Mouse (Mus musculus): ENCODE results near the gene Gm49601. TPM values are rescaled to one million over a fixed set of nuclear protein-coding genes. Genes with fewer than 3 reads are reported as not detected.

The Gm49601 gene
- polyA plus RNA-seq, 1 experiment from 2014 or later: 0.28 TPM

DNA sequence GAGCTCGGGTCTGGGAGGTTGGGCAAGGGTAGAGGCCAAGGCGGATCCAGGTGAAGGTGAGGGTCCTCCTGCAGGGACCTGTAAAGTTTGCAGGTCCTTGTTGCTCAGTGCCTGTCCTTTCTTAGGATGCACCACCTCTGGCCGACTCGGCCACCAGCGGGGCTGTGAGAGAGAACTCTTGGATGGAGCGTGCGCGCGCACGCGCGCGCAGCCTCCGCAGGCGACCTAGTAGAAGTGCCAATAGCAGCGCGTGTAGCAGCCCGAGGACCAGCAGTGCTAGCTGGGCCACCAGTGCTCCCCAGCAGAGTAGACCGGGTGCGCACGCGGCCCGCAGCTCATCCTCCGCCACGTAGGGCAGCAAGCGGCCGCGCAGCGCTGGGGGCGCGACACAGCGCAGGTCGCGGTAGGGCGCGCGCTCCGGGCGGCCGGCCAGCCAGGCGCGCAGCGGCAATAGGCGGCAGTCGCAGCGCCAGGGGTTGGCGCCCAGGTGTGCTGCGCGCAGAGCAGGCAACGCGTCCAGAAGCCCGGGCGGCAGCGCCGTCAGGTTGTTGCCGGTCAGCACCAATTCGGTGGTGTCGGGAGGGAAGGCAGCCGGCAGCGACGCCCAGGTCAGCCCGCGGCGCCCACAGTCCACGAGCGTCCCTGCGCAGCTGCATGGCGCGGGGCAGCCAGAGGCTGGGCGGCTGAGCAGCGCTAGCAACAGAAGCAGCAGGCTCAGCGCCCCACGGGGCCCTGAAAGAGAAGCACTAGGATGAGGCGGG lies 5.4 kb downstream of the Gm49601 start:
- Histone ChIP-seq H3K9me3 (replicated peaks; ENCODE audit: control insufficient read depth, low read length) (no peaks in the 10 kb centered on the region), H3K4me1 (ENCODE audit: control insufficient read depth, low read depth, low read length) (peaks cover 9% of the 10 kb centered on the region), H3K27me3 (ENCODE audit: control insufficient read depth, insufficient read depth, low read depth, low read length) (peaks cover 81% of the 10 kb centered on the region), H3K27ac (ENCODE audit: low read length) (no peak overlapping the region), H3K9ac (ENCODE audit: low read depth, low read length) (no peak overlapping the region), H3K4me2 (ENCODE audit: low read depth, low read length) (peak overlapping the region; percentile 55), H3K36me3 (ENCODE audit: control insufficient read depth, insufficient read depth) (no peaks in the 10 kb centered on the region), H3K4me3 (ENCODE audit: low read depth, low read length) (peak overlapping the region; percentile 45)
- ATAC-seq (ENCODE audit: low read depth): no peak
- 1% methylated on average over 63 of the region's 74 CpGs for WGBS (ENCODE audit: insufficient replicate concordance)

DNA sequence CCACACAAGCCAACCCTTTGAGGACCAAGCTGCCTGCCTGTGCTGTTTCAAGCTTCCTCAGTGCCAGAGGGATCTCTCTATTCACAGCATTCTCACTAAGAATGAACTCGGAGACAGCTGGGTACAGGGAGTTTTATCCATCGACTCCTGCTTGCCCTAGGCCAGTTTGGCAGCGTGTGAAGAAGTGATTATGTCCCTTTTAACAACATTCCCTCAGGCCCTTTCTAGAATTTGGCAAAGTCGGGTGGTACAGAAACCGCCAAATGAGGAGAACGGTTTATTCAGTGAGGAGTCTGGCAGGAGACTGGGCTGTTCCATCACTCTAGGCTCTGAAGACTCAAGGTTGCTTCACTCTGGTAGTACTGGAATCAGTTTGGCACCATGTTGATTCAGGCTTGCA lies 6.0 kb downstream of the Gm49601 start:
- no peaks in the 10 kb centered on the region for H3K36me3 ChIP-seq (ENCODE audit: control insufficient read depth, insufficient read depth)
- 34% methylated on average over 6 of the region's 6 CpGs for WGBS (ENCODE audit: insufficient replicate concordance)
- peaks cover 8% of the 10 kb centered on the region for H3K4me1 ChIP-seq (ENCODE audit: control insufficient read depth, low read depth, low read length)
- H3K4me3 ChIP-seq (ENCODE audit: low read depth, low read length): no peak overlapping the region; the same call in 1 of the 2 replicates
- H3K9ac ChIP-seq (ENCODE audit: low read depth, low read length): no peak overlapping the region
- H3K4me2 ChIP-seq (ENCODE audit: low read depth, low read length): no peak overlapping the region
- no peak overlapping the region for H3K27ac ChIP-seq (ENCODE audit: low read length)
- peaks cover 79% of the 10 kb centered on the region for H3K27me3 ChIP-seq (ENCODE audit: control insufficient read depth, insufficient read depth, low read depth, low read length)
- H3K9me3 ChIP-seq (replicated peaks; ENCODE audit: control insufficient read depth, low read length): no peaks in the 10 kb centered on the region
- ATAC-seq (ENCODE audit: low read depth): no peak

- H3K4me3 ChIP-seq (ENCODE audit: low read depth, low read length): no peak overlapping the region
- ATAC-seq (ENCODE audit: low read depth): no peak
- H3K9ac ChIP-seq (ENCODE audit: low read depth, low read length): no peak overlapping the region
- no peaks in the 10 kb centered on the region for H3K9me3 ChIP-seq (replicated peaks; ENCODE audit: control insufficient read depth, low read length)
- peaks cover 73% of the 10 kb centered on the region for H3K27me3 ChIP-seq (ENCODE audit: control insufficient read depth, insufficient read depth, low read depth, low read length)
- 33% methylated on average over 4 of the region's 4 CpGs for WGBS (ENCODE audit: insufficient replicate concordance)
- H3K4me2 ChIP-seq (ENCODE audit: low read depth, low read length): no peak overlapping the region
- H3K36me3 ChIP-seq (ENCODE audit: control insufficient read depth, insufficient read depth): no peaks in the 10 kb centered on the region
- H3K27ac ChIP-seq (ENCODE audit: low read length): no peak overlapping the region
- H3K4me1 ChIP-seq (ENCODE audit: control insufficient read depth, low read depth, low read length): peaks cover 8% of the 10 kb centered on the region
Observed at GRCm38 (mm10) chr16:18619110-18619509, 7.1 kb downstream of the Gm49601 start.

- H3K9ac ChIP-seq (ENCODE audit: low read depth, low read length): no peak overlapping the region
- no peak overlapping the region for H3K4me3 ChIP-seq (ENCODE audit: low read depth, low read length)
Observed at GRCm38 (mm10) chr16:18618297-18618696, 7.9 kb downstream of the Gm49601 start.

GRCm38 (mm10) chr16:18617370-18618065 lies 8.7 kb downstream of the Gm49601 start:
- Histone ChIP-seq H3K36me3 (ENCODE audit: control insufficient read depth, insufficient read depth) (no peaks in the 10 kb centered on the region), H3K9ac (ENCODE audit: low read depth, low read length) (no peak overlapping the region), H3K4me2 (ENCODE audit: low read depth, low read length) (peak overlapping the region; percentile 39), H3K27ac (ENCODE audit: low read length) (no peak overlapping the region), H3K4me1 (ENCODE audit: control insufficient read depth, low read depth, low read length) (peaks cover 8% of the 10 kb centered on the region), H3K4me3 (ENCODE audit: low read depth, low read length) (peak overlapping the region; percentile 19; the same call in 1 of the 2 replicates), H3K9me3 (replicated peaks; ENCODE audit: control insufficient read depth, low read length) (no peaks in the 10 kb centered on the region), H3K27me3 (ENCODE audit: control insufficient read depth, insufficient read depth, low read depth, low read length) (peaks cover 57% of the 10 kb centered on the region)
- WGBS (ENCODE audit: insufficient replicate concordance): 1% methylated on average over 27 of the region's 27 CpGs
- ATAC-seq (ENCODE audit: low read depth): peak; percentile 74

More at GRCm38 (mm10) chr16:18618297-18618696, 7.9 kb downstream of the Gm49601 start:
- H3K9me3 ChIP-seq (replicated peaks; ENCODE audit: control insufficient read depth, low read length): no peaks in the 10 kb centered on the region
- H3K27ac ChIP-seq (ENCODE audit: low read length): no peak overlapping the region
- no peak for ATAC-seq (ENCODE audit: low read depth)
- no peaks in the 10 kb centered on the region for H3K36me3 ChIP-seq (ENCODE audit: control insufficient read depth, insufficient read depth)
- peaks cover 8% of the 10 kb centered on the region for H3K4me1 ChIP-seq (ENCODE audit: control insufficient read depth, low read depth, low read length)
- WGBS (ENCODE audit: insufficient replicate concordance): 65% methylated on average over 2 of the region's 2 CpGs
- no peak overlapping the region for H3K4me2 ChIP-seq (ENCODE audit: low read depth, low read length)
- peaks cover 65% of the 10 kb centered on the region for H3K27me3 ChIP-seq (ENCODE audit: control insufficient read depth, insufficient read depth, low read depth, low read length)

- Histone ChIP-seq H3K9ac (ENCODE audit: low read depth, low read length) (no peak overlapping the region), H3K27ac (ENCODE audit: low read length) (no peak overlapping the region), H3K4me2 (ENCODE audit: low read depth, low read length) (no peak overlapping the region), H3K4me3 (ENCODE audit: low read depth, low read length) (no peak overlapping the region), H3K27me3 (ENCODE audit: control insufficient read depth, insufficient read depth, low read depth, low read length) (peaks cover 21% of the 10 kb centered on the region), H3K9me3 (replicated peaks; ENCODE audit: control insufficient read depth, low read length) (no peaks in the 10 kb centered on the region), H3K4me1 (ENCODE audit: control insufficient read depth, low read depth, low read length) (no peaks in the 10 kb centered on the region; the same call in none of the 2 replicates), H3K36me3 (ENCODE audit: control insufficient read depth, insufficient read depth) (no peaks in the 10 kb centered on the region)
- ATAC-seq (ENCODE audit: low read depth): no peak
- 61% methylated on average over 3 of the region's 3 CpGs for WGBS (ENCODE audit: insufficient replicate concordance)
Observed at GRCm38 (mm10) chr16:18613301-18613700, 12.9 kb downstream of the Gm49601 start.

GRCm38 (mm10) chr16:18611752-18612151 lies 14.5 kb downstream of the Gm49601 start:
- Histone ChIP-seq H3K27me3 (ENCODE audit: control insufficient read depth, insufficient read depth, low read depth, low read length) (peaks cover 20% of the 10 kb centered on the region), H3K27ac (ENCODE audit: low read length) (no peak overlapping the region), H3K4me3 (ENCODE audit: low read depth, low read length) (no peak overlapping the region), H3K9ac (ENCODE audit: low read depth, low read length) (no peak overlapping the region), H3K9me3 (replicated peaks; ENCODE audit: control insufficient read depth, low read length) (no peaks in the 10 kb centered on the region), H3K36me3 (ENCODE audit: control insufficient read depth, insufficient read depth) (no peaks in the 10 kb centered on the region), H3K4me1 (ENCODE audit: control insufficient read depth, low read depth, low read length) (no peaks in the 10 kb centered on the region), H3K4me2 (ENCODE audit: low read depth, low read length) (no peak overlapping the region)
- 68% methylated on average over 13 of the region's 13 CpGs for WGBS (ENCODE audit: insufficient replicate concordance)
- ATAC-seq (ENCODE audit: low read depth): no peak

DNA sequence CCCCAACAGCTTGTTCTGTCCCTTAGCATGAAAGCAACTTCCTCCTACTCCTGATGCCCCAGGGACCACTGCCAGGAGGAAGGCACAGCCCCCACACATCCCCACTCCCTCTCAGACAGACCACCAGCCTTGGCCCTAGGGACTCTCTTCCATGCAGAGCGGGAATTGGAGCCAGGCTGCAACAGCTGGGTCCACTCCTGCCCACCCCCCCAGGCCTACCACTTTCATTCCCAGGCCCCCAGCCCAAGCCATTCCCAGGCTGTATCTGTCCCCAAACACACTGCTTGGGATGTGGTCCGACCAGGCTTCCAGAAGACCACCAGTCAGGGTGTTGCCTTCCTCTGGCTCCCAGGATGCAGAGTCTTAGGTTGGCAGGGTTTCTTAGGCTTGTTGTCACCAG lies 17.1 kb downstream of the Gm49601 start:
- Histone ChIP-seq H3K4me3 (ENCODE audit: low read depth, low read length) (no peak overlapping the region), H3K4me2 (ENCODE audit: low read depth, low read length) (no peak overlapping the region), H3K36me3 (ENCODE audit: control insufficient read depth, insufficient read depth) (no peaks in the 10 kb centered on the region), H3K9me3 (replicated peaks; ENCODE audit: control insufficient read depth, low read length) (no peaks in the 10 kb centered on the region), H3K9ac (ENCODE audit: low read depth, low read length) (no peak overlapping the region), H3K27me3 (ENCODE audit: control insufficient read depth, insufficient read depth, low read depth, low read length) (peaks cover 7% of the 10 kb centered on the region; the same call in 1 of the 2 replicates), H3K4me1 (ENCODE audit: control insufficient read depth, low read depth, low read length) (no peaks in the 10 kb centered on the region), H3K27ac (ENCODE audit: low read length) (no peak overlapping the region)
- ATAC-seq (ENCODE audit: low read depth): no peak
- 45% methylated on average over 2 of the region's 2 CpGs for WGBS (ENCODE audit: insufficient replicate concordance)

GRCm38 (mm10) chr16:18608226-18608625 lies 18.0 kb downstream of the Gm49601 start:
- H3K9me3 ChIP-seq (replicated peaks; ENCODE audit: control insufficient read depth, low read length): no peaks in the 10 kb centered on the region
- peaks cover 7% of the 10 kb centered on the region; the same call in 1 of the 2 replicates for H3K27me3 ChIP-seq (ENCODE audit: control insufficient read depth, insufficient read depth, low read depth, low read length)
- H3K4me2 ChIP-seq (ENCODE audit: low read depth, low read length): no peak overlapping the region
- no peaks in the 10 kb centered on the region for H3K4me1 ChIP-seq (ENCODE audit: control insufficient read depth, low read depth, low read length)
- no peak overlapping the region for H3K9ac ChIP-seq (ENCODE audit: low read depth, low read length)
- no peak overlapping the region for H3K27ac ChIP-seq (ENCODE audit: low read length)
- no peak overlapping the region for H3K4me3 ChIP-seq (ENCODE audit: low read depth, low read length)
- ATAC-seq (ENCODE audit: low read depth): no peak
- H3K36me3 ChIP-seq (ENCODE audit: control insufficient read depth, insufficient read depth): no peaks in the 10 kb centered on the region
- WGBS (ENCODE audit: insufficient replicate concordance): 25% methylated on average over 11 of the region's 11 CpGs
